Mouse (Mus musculus) small intestine, adult 2 months (tissue): ENCODE data around the gene Rassf6.

ENCODE experiments used
- CTCF ChIP-seq: fragments of 200-500 bp; IDR thresholded peaks from 2 replicates; pipeline ENCODE4 v1.5.1; 2012; ENCODE audit warnings: low read depth, mild to moderate bottlenecking, control low read depth, inconsistent platforms, low read length, moderate library complexity, mixed read lengths; ENCODE audit not compliant: insufficient replicate concordance, insufficient read length; ENCODE audit errors: extremely low read depth
- POLR2A ChIP-seq: fragments of 200-500 bp; IDR thresholded peaks from 2 replicates; pipeline ENCODE4 v1.6.1; 2012; ENCODE audit warnings: low read depth, mild to moderate bottlenecking, control low read depth, inconsistent platforms, low read length, moderate library complexity

GRCm38 (mm10) chr5:90594945-90595344, 45.5 kb downstream of the Rassf6 start:
- TF ChIP-seq CTCF (no peak), POLR2A (no peak)
